Mouse (Mus musculus): ENCODE measurements at regions not wholly inside any gene's neighbourhood (a gene's known extent, or its start where the extent isn't known, plus 50 kb on each side); places are given as distances from the start of the nearest gene placed in this dataset.

GRCm38 (mm10) chr5:128550736-128551135 is 49.9 kb upstream of the Fzd10 start:
- DNase-seq (ENCODE audit: low read depth, low spot score), result no peak

DNA sequence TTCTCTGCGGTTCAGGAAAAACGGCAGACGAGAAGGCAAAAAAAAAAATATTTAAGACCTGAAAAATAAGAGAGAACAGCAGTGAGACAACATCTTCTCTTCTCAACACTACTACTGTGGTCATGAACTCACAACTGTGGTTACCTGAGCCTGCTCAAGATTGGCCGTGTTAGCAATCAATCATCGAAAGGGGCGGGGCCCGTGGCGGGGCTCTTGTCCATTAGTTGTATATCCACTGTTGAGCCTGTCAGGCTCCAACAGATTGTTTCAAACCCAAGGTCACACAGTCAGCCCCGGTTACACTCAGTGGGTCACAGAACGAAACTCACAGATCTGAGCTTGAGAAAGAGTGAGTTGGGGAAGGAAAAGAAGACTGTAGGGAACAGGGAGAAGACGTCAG is 50.8 kb upstream of the Fzd10 start:
- DNase-seq (ENCODE audit: low read depth, low spot score), result no peak

GRCm38 (mm10) chr5:128542049-128542448 is 58.6 kb upstream of the Fzd10 start:
- DNase-seq (ENCODE audit: low read depth, low spot score), result no peak

DNA sequence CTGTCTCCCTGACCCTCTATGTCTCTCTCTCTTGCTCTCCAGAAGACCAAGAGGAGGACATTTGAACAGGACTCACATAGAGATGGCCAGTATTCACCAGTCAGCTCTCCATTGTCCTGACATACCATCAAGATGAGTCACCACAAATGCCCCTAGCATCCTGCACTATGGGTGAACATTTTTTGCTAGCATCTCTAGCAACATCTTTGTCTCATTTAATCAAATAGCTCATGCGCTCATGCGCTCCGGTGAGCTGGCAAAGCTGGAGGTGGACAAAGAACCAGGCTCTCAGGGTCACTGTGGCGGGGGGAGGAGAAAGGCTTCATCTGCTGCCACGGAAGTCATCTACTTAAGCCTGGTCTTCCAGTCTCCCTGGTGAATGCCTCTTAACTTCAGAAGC is 62.0 kb upstream of the Fzd10 start:
- DNase-seq (ENCODE audit: low read depth, low spot score), result no peak

DNA sequence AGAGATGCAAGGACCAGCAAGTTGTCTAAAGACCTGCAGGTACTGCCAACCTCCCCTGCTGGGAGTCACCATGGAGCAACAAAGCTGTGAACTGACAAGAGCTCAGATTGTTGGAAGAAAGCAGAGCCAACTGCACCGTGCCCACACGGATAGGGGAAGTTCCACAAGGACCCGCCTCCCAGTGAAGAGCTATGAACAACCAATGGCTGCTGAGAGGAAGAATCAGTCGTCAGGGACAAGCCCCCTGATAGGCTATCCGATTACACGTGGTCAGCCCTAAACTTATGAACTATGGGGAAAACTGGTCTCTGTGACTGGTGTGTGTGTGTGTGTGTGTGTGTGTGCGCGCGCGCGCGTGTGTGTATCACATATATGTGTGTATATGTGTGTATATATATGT is 63.4 kb upstream of the Fzd10 start:
- DNase-seq (ENCODE audit: low read depth, low spot score), result no peak

- no peak for DNase-seq (ENCODE audit: low read depth, low spot score)
Measured at GRCm38 (mm10) chr5:128536393-128536792, 64.3 kb upstream of the Fzd10 start.

DNA sequence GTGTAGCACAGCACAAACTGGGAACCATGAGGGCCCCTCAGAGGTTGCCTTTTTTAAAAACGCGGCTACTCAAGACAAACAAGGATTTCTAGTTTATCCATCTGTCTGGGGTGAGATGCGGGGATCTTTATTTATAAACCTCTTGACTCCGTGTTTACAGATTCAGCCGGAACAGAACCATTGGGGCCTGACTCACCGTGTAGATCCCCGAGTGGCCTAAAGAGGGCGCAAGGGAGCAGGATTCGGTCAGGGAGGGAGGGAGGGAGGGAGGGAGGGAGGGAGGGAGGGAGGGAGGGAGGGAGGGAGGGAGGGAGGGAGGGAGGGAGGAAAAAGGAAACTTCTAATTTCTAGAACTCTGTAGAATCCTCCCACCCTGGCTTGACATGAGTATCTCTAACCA is 73.4 kb upstream of the Fzd10 start:
- peak; percentile 69 for DNase-seq (ENCODE audit: low read depth, low spot score)

DNA sequence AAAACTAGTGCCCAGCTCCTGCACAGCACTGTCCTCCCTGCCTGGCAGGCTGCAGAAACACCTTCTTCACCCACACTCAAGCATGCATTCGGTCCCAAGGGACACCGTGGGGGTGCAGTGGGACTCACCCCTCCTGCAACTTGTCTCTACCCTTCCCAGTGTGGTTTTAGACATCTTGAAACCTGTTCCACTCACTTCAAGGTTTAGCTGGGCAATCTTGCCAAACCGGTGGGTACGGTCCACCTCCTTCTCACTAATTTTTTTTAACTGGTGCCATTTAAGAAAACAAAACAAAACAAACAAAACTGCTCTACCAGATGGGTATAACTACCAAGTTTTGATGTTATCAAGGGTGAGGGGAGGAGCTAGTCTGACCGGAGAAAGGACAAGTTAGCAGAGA is 74.2 kb upstream of the Fzd10 start:
- DNase-seq (ENCODE audit: low read depth, low spot score), result no peak

GRCm38 (mm10) chr5:128524377-128525280 is 76.0 kb upstream of the Fzd10 start:
- DNase-seq (ENCODE audit: low read depth, low spot score), result no peak

DNA sequence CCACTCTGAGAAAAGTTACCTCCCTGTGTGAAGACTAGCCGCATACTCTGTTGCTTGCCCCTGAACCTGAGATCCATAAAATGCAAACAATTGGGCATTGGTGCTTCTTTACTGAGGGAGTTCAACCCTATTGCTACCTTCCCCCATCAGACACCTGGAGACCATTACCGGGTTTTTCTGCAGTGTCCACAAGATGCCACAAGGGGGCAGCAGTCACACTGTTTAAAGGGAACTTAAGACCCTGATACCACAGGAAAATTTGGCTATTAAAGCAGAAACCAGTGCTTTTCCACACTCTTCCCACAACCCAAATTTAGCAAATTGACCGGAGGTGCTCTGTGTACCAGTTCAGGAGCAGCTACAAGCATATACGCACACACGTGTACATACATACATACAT is 78.0 kb upstream of the Fzd10 start:
- DNase-seq (ENCODE audit: low read depth, low spot score), result peak; percentile 72

GRCm38 (mm10) chr5:128517336-128517735 is 83.3 kb upstream of the Fzd10 start:
- no peak for DNase-seq (ENCODE audit: low read depth, low spot score)

DNA sequence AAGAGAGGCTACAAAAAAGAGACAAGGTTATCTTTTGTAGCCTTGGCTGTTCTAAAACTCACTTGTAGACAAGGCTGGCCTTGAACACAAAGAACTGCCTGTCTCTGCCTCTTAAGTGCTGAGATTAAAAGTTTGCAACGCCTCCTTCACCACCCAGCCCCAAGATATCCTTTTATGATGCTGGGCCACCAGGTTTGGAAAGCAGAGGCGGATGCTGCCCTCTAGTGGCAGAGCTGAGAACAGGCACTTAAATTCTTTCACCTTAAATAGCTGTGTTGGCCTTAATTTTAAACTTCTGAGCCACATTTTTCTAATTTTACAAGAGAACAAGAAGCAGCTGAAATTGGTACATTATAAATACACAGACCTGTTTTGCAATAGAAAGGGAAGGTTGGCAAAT is 82.5 kb upstream of the Tmem132d start:
- DNase-seq (ENCODE audit: low read depth, low spot score), result peak; percentile 74

GRCm38 (mm10) chr5:128513261-128513660 is 80.4 kb upstream of the Tmem132d start:
- no peak for DNase-seq (ENCODE audit: low read depth, low spot score)

- no peak for DNase-seq (ENCODE audit: low read depth, low spot score)
Measured at GRCm38 (mm10) chr5:128512606-128513005, 79.7 kb upstream of the Tmem132d start.

DNA sequence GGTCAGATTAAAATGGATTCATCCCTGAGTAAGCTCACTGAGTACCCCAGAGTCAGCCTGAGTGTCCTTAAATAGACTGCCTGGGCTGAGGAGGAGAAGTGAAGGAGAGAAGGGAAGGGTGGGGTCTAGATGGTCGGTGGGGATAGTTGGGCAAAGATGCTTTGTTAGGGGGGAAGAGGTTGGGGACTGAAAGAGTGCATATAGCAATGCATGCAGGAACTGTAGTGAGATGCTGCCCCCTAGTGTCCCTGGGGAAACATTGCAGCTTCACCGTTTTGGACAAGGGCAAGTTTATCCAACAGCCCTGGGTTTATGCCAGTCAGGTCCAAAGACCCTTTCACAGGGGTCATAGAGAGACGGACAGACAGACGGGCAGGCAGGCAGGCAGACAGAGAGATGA is 71.6 kb upstream of the Tmem132d start:
- peak; percentile 75 for DNase-seq (ENCODE audit: low read depth, low spot score)

DNA sequence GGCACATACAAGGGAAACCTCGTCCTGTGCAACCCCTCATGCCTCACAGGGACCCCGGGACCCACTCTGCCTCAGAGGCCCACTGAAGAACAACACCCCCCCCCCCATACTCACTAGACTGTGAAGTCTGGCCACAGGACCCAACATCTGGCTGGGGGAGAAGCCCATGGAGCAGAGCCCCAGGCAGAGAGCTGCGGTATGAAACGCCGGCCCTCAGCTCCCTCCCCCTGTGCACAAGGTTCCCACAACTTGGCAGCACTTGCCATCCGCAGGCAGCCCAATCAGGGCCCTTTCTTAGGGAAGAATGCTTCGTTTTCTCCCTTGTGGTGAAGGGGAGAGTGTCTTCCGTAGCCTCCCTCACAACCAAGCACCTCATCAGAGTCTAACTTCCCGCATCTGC is 66.6 kb upstream of the Tmem132d start:
- DNase-seq (ENCODE audit: low read depth, low spot score), result no peak

GRCm38 (mm10) chr5:128499033-128499432 is 66.2 kb upstream of the Tmem132d start:
- DNase-seq (ENCODE audit: low read depth, low spot score), result peak; percentile 71

DNA sequence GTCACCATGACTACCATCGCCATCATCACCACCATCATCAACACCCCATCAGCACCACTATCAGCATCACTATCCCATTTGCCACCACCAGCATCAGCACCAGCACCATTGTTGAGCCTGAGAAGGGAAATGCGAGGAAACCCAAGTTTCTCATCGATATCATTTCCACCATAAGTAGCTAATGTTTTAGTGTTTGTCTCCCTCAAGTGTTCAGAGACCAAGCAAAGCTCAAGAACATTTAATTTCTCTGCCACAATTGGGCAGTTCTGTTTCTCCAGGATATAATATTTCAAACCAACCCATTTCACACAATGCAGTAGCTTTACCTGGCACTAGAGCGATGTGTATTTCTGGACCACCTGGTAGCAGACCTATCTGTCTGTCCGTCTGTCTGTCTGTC is 59.7 kb upstream of the Tmem132d start:
- no peak for DNase-seq (ENCODE audit: low read depth, low spot score)

- DNase-seq (ENCODE audit: low read depth, low spot score), result peak; percentile 37
Measured at GRCm38 (mm10) chr5:128491155-128491554, 58.3 kb upstream of the Tmem132d start.

DNA sequence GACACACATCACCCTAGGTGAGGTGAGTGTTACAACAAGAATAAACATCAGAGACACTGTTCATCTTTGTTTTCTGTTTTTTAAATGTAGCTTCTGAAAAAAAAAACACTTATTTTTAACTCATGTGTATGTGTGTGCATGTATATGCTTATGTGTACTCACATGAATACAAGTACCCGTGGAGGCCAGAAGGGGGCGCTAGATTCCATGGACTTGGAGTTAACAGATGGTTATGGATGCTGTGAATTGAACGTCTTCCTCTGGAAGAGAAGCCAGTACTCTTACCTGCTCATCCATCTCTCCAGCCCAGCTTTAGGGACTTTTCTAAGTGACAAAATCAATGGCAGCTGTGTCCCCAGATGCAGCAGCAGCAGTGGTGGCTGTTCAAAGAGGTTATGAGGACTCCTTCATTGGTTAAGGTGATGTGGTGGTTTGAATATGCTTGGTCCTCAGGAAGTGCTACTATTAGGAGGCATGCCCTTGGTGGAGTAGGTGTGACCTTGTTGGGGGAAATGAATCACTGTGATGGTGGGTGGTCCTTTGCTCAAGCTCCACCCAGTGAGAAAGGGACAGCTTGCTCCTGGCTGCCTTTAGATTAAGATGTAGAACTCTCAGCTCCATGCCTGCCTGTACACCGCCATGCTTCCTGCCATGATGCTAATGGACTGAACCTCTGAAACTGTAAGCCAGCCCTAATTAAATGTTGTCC is 56.1 kb upstream of the Tmem132d start:
- DNase-seq (ENCODE audit: low read depth, low spot score), result no peak

DNA sequence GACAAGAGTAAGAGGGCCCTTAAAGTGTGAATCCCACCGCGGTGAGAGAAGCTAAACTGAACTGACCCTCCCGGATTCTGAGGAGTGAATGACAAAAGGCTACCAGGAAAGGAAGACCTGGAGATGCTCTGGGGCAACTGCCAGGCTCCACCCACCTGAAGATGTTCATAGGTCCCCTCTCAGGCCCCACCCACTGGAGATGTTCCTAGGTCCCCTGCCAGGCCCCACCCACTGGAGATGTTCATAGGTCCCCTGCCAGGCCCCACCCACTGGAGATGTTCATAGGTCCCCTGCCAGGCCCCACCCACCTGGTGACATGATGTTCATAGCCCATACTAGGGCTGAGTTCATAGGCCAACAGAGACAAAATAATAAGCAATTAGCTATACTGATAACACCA is 54.5 kb upstream of the Tmem132d start:
- no peak for DNase-seq (ENCODE audit: low read depth, low spot score)

GRCm38 (mm10) chr5:128484116-128484515 is 51.2 kb upstream of the Tmem132d start:
- DNase-seq (ENCODE audit: low read depth, low spot score), result no peak

DNA sequence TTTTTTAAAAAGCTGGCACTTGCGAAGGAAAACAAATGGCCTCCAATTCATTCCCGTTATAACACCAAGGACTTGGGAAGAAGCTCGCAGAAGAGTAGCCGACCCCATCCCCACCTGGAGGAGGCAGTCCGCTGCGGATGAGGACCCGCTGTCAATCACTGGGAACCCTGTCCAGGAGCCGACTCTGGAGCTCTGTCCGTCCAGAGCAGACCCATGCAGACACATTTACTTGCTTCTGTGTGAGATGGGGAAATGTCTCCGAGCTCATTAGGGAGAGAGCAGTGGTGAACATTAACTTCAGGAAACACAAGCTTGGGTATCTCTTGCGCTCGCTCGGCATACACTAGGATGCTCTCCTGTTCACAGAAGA is 50.5 kb upstream of the Tmem132d start:
- DNase-seq (ENCODE audit: low read depth, low spot score), result peak; percentile 23
